Mouse (Mus musculus) adrenal gland, postnatal 25 days (tissue): ENCODE measurements around the gene Pogk. TPM values are rescaled to one million over a fixed set of nuclear protein-coding genes. Genes with fewer than 3 reads are reported as not detected.
A peak's percentile ranks its signal among the peaks of the same experiment; 100 is the strongest.

ENCODE experiments used
- DNase-seq: peaks from one replicate; pipeline ENCODE4 v3.0.0; 2021; ENCODE audit warnings: mixed read lengths
- long read RNA-seq: library from polyadenylated mRNA; stranded (forward); transcript quantifications from one replicate; pipeline ENCODE4 v2.0.0, GENCODE M21; 2021
- total RNA-seq: library from RNA; stranded (reverse); gene quantifications from 2 replicates; pipeline ENCODE4 v1.2.3, GENCODE M21; 2021

Pogk gene
- 34.4 and 37.4 TPM in 2 replicates for total RNA-seq
- long read RNA-seq, full-length matches to known transcripts: 3 of 7 reads
- long read RNA-seq, partial matches to known transcripts: 0 of 7 reads
- long read RNA-seq, other reads (novel, unspliced or antisense): 4 of 7 reads

DNA sequence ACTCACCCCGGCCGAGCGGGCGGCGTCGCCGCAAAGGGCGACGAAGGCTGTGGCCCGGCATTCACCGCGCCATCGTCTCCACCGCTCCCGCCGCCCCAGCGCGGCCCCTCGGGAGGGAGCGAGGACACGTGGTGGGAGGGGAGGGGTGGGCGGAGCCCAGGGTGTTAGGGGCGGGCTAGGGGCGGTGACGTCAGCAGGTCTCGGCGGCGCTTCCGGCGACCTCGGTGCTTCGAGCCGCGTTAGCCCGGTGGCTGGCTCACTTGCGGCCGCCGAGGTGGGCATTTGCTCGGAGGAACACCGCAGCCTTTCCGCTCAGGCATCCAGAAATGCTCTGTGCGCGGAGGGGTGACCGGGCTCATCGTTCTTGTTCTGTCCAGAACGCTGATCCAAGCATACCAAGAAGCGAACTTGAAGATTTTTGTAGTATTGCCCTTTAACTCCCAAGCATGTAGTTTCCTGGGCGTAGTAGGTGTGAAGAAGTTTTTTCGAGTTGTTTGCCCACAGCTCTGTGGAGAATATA lies at the start of gene Pogk:
Gene Pogk (minus strand): TSS at position 163 of the 520 bp plus-strand sequence.
- DNase-seq: peak; percentile 88

- no peak for DNase-seq
Observed at GRCm38 (mm10) chr1:166441992-166442391, 32.3 kb upstream of the Pogk start.

DNA sequence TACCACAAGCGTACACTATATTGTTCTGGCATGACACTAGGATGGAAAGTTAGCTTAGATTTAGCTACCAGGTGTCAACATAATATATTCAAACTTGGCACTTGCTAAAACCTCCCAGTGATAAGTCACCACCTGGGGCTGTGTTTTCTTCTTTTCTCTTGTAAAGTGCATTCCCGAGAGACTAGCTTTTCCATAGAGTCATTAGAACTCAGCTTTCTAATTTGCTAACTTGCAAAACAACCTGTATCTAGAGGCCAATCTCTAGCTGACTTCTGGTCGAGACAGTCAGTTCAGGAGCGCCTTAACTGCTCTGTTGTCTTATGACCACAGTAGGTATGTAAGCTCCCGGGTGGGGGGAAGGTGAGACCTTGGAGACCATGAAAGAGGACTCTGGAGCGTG lies 29.8 kb upstream of the Pogk start:
- DNase-seq: no peak

DNA sequence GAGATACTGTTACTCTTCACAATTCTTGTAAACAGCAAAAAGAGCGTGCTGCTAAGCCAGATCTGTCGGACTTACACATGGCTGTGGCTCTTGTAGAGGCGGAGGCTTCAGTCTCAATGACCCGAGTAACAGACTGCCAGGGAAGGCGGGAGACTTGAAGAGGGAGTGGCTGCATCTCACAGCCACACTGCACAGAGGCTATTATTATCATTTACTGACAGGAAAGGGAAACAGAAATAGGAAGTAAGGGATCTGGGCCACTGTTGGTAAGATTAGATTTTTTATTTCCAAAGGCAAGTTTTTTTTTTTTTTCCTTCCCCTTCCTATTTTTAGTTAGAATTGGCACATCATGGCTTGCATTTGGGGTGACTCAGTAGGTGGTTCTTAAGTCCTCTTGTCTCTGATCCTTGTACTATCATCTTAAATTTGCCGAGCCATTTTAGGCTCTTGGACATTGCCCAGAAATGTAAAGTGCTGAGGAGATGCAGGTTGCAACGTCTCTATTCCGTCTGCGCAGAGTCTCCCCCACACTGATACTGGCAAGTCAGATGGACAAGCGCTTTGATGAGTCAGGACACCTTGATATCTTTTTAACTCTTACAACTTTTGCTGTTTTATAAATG lies 20.3 kb upstream of the Pogk start:
- no peak for DNase-seq

- DNase-seq: no peak
Observed at GRCm38 (mm10) chr1:166429053-166429452, 19.4 kb upstream of the Pogk start.

DNA sequence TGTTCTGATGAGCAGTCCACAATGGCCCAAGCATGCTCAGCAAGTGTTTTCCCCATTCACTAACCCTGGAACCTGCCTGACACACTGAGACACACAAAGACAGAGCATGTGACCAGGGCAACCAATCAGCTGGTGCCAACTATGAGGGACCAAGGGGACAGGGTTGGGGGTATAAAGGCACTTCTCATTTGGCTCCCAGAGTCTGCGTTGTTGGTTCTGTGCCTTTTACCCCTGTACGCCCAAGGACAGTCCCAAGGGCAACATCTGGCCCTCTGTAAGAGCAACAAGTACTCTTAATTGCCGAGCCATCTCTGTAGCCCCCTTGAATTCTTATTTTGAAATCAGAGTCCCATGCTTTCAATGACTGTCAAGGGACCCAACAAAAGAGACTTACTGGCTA lies 2.6 kb upstream of the Pogk start:
- no peak for DNase-seq

- DNase-seq: no peak
Observed at GRCm38 (mm10) chr1:166411541-166411940, 1.9 kb upstream of the Pogk start.

GRCm38 (mm10) chr1:166409177-166409700 lies 424 bp downstream of the Pogk start:
- DNase-seq: peak; percentile 55

DNA sequence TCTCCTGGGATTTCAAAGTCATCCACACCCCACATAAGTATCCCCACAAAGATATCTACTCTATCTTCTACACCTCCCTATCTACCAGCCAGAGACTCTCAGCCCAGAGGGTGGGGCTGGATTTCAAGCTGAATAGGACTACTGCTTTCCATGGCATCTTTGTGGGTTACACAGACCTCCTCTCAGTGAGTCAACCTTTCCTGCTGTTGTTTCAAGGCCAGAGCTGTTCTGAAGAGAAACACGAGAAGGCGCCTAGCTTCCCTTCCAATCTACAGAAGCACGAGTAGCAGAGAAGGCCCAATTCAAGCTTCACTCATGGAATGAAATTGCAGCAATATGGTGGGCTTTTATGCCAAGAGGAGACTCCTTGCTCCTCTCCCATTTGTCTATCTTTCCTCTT lies 5.8 kb downstream of the Pogk start:
- no peak for DNase-seq

DNA sequence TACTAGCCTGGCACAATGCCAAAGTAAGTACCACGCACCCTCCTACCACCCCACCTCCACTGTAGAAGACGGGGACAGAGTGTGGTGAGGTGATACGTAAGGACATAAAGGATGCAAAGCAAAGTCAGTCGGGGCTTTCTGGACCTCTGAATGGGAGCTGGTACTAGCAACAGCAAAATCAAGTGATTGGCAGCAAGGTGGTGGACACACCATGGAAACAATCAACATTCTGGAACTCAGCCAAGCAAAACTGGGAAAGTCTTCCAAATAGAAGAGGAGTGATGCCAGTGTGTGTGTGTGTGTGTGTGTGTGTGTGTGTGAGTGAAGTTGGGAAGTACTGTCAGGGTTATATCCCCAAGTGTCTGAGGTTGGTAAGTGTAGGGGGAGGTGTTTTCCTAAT lies 7.7 kb downstream of the Pogk start:
- no peak for DNase-seq

GRCm38 (mm10) chr1:166401455-166401854 lies 8.2 kb downstream of the Pogk start:
- no peak for DNase-seq

GRCm38 (mm10) chr1:166396381-166396780 lies 13.3 kb downstream of the Pogk start:
- no peak for DNase-seq

DNA sequence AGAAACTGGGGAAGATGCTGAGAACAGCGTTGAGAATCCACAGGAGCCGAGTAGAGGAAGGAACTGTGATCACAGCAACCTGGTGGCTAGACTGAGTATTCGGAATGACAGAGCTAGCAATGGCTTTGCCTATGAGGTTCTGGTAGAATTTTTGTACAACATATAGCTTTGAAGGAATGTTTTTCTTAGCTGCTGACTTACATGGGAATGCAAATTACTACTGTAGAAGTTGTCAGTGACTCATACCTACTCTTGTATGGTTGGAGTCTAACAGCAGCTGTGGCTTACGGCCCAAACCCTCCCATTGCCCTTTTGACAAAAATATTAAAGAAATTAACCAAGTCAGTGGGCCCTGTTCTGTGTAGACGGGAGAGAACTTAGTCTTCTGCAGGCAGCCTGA lies 14.0 kb downstream of the Pogk start:
- no peak for DNase-seq

- no peak for DNase-seq
Observed at GRCm38 (mm10) chr1:166394770-166395169, 14.9 kb downstream of the Pogk start.

GRCm38 (mm10) chr1:166391671-166392070 lies 18.0 kb downstream of the Pogk start:
- DNase-seq: no peak

GRCm38 (mm10) chr1:166389406-166390125 lies 20.1 kb downstream of the Pogk start:
- no peak for DNase-seq

- DNase-seq: no peak
Observed at GRCm38 (mm10) chr1:166388511-166388910, 21.2 kb downstream of the Pogk start.

DNA sequence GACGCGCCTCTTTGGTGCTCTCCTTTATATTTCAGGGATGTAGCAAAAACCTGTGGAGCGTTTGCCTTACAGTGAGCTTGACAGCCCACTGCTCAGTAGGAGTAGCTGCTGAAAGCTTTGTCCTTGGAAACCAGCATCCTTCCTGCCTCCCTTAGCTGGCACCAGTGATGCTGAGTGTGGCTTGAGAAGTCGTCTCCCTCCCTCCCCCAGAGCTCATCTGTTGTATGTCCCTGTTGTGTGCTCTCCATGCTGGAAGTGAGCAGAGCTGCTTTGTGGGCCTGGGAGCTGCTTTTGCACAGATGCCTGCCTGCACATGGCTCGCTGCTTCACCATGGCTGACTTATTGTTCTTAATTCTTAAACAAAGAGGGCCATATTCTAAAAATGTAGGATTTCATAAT lies 24.2 kb downstream of the Pogk start:
- DNase-seq: no peak

DNA sequence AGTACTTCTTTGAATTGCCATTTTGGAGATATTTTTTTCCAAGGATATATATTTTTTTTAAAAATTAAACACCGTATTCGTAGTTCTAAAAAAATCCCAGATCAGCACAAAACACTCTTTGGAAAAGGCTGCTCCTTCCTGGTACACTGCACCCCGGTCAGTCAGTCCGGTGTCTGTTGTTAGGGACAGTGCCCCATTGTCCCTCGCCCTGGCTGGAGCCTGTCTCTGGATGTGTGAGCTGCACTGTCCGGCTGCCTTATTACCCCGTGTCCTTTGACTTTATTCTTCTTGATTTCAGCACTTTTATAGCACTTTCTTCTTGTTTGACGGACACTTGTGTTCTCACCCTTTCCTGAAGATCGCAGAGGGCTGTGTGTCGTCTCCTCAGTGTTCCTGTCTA lies 25.0 kb downstream of the Pogk start:
- no peak for DNase-seq

DNA sequence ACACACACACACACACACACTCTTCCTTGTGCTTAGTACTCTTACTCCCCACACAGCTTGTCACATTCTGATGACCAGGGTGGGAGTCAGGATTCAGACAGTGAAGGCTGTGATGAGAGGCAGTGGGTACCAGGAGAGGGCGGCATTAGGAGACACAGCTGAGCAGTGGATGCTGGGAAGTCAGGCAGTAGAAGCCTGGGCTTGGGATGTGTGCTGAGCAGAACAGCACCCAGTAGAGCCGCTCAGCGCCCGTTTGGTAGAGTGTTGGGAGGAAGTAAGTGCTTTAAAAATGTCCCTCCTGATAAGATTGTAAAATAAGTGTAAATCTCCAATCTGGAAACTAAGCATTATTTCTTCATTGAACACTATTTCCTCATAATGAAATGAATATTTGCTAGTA lies 27.0 kb downstream of the Pogk start:
- no peak for DNase-seq

DNA sequence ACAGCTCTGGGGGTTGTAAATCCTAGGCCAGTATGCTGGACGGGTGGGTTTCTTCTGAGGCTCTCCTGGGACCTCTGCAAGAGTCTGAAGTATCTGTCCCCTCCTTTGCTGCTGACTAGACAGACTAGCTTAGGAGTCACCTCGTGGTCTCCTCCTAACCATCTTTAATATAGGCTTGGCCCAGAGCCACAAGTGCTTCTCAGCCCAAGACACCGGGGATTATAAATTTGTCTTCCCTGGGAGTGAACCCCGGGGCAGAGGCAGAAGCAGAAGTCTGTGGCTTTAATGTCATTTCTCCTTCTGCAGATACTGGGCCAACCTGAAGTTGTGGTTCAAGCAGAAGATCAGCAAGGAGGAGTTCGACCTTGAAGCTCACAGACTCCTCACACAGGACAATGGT lies 27.8 kb downstream of the Pogk start:
- no peak for DNase-seq

DNA sequence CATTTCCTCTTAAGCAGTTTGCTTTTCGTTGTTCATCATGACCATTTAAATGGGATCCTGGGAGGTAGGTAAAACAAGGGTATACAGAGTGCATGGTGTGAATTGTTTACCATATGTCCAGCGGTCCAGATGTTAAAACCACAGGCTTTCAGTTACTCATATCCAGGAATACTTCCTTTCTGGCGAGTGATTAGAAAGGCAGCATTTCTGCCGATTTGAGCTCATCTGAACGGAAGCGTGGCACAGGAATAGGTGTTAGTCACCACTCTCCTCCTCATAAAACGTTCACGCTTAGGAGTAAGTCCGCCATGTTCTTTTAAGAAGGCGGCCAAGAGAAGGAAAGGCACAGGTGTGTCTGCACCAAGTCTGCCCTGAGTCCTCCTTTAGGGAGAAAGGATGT lies 28.3 kb downstream of the Pogk start:
- no peak for DNase-seq

DNA sequence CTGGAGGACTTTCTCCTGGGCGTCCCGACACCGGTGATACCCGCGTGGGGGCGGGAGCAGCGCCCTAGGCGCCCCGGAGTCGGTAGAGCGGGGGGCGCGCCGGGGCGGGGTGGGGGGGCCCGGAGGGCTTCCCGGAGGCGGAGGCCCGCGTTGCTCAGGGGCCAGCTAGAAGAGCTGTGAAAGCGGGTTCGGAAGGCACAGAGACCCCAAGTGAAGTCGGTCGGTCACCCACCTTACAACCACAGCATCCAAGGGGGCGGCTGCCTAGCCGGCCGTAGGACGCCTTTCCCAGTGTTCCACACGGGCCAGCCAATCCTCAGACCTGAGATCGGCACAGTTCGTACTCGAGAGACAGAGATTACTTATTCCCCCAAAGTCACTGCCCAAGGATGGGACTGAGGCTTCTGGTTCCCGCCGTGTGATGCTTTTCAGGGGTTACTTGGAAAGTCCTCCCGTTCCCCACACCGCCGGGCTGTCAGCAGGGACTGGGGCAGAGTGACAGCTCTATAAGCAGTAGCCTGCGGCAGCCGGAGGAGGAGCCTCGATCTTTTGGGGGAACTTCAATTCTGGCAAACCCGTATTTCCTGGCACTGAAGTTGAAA lies 29.9 kb downstream of the Pogk start:
- peak; percentile 49 for DNase-seq
